Mouse (Mus musculus): ENCODE measurements at regions not wholly inside any gene's neighbourhood (a gene's known extent, or its start where the extent isn't known, plus 50 kb on each side); places are given as distances from the start of the nearest gene placed in this dataset.
"Not testable (repeated sequence)": the region's sequence is repeated elsewhere in the genome, so short reads cannot be mapped to it uniquely, and the experiment has no call there.

DNA sequence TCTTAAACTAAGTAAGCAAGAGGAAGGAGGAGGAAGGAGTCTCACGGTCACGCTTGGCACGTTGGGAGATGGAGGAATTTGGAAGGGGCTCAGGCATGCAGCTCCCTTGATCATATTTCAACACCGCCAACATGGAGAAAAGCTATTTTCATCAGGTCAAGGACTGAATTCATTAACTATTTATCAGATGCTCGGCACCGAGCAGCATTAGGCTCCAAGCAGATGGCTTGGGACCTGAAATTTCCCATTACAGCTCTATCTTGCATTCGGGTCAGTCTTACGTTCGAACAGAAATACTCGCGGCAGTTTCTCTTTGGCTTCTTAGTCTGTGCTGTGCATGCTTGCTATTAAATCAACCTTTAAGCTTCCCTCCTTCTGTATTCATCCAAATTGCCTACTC, 278.7 kb downstream of the Plod2 start:
- Histone ChIP-seq H3K27ac (ENCODE audit: low read depth, low read length) (no peak overlapping the region), H3K27me3 (replicated peaks; ENCODE audit: control insufficient read depth, insufficient read depth, low read length) (no peaks in the 10 kb centered on the region), H3K9me3 (ENCODE audit: control insufficient read depth) (no peaks in the 10 kb centered on the region), H3K9ac (ENCODE audit: low read depth, low read length) (no peak overlapping the region), H3K4me2 (replicated peaks; ENCODE audit: low read depth) (no peak overlapping the region), H3K4me1 (replicated peaks; ENCODE audit: control insufficient read depth, insufficient read depth, low read length) (no peaks in the 10 kb centered on the region), H3K4me3 (ENCODE audit: low read depth, low read length) (no peak overlapping the region), H3K36me3 (ENCODE audit: control insufficient read depth, insufficient read depth) (no peaks in the 10 kb centered on the region)
- no peak for ATAC-seq
- 77% methylated on average over 11 of the region's 11 CpGs for WGBS
- no peak for TF ChIP-seq CTCF (IDR thresholded peaks at IDR 0.05; ENCODE audit: low read depth)

DNA sequence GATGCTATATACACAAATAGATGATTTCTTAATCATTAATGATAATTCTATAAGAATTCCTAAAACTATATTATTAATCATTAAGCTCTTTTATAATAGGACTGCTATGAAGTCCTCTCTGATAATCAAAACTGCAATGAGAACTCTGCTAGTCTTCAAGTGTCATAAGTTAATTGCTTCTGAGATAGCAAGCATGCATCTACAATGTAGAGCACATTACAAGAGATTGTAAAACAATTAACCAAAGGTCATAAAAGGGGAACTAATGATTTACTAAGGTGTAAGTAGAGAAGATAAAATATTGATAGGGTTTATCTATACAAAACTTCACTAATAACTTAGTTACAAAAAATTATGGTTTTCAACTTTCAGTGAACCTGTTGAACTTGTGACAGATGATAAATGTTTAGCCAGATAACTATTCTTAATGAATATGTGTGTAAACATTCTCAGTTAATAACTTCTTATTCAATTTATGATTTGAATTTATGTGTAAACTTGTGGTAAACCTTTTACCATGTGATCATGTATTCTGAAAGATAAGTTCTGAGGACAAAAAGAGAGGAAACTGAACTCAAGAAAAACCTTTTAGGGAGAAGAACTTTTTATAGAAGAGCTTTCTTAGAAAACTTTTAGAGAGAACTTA, 284.8 kb downstream of the Plod2 start:
- Histone ChIP-seq H3K27ac (ENCODE audit: low read depth, low read length) (no peak overlapping the region), H3K4me3 (ENCODE audit: low read depth, low read length) (no peak overlapping the region), H3K9ac (ENCODE audit: low read depth, low read length) (no peak overlapping the region), H3K4me2 (replicated peaks; ENCODE audit: low read depth) (no peak overlapping the region), H3K27me3 (replicated peaks; ENCODE audit: control insufficient read depth, insufficient read depth, low read length) (no peaks in the 10 kb centered on the region), H3K36me3 (ENCODE audit: control insufficient read depth, insufficient read depth) (no peaks in the 10 kb centered on the region), H3K9me3 (ENCODE audit: control insufficient read depth) (no peaks in the 10 kb centered on the region), H3K4me1 (replicated peaks; ENCODE audit: control insufficient read depth, insufficient read depth, low read length) (no peaks in the 10 kb centered on the region)
- no peak for TF ChIP-seq CTCF (IDR thresholded peaks at IDR 0.05; ENCODE audit: low read depth)
- ATAC-seq, result peak; percentile 64

- H3K36me3 ChIP-seq (ENCODE audit: control insufficient read depth, insufficient read depth); H3K27ac ChIP-seq (ENCODE audit: low read depth, low read length); H3K4me1 ChIP-seq (replicated peaks; ENCODE audit: control insufficient read depth, insufficient read depth, low read length); H3K9me3 ChIP-seq (ENCODE audit: control insufficient read depth); H3K4me2 ChIP-seq (replicated peaks; ENCODE audit: low read depth); H3K27me3 ChIP-seq (replicated peaks; ENCODE audit: control insufficient read depth, insufficient read depth, low read length); ATAC-seq; H3K9ac ChIP-seq (ENCODE audit: low read depth, low read length); H3K4me3 ChIP-seq (ENCODE audit: low read depth, low read length): not testable (repeated sequence)
- WGBS, result 92% methylated on average over 2 of the region's 2 CpGs
Measured at GRCm38 (mm10) chr9:92836156-92836555, 294.1 kb downstream of the Plod2 start.

GRCm38 (mm10) chr9:92856410-92857083, 314.5 kb downstream of the Plod2 start:
- Histone ChIP-seq H3K4me2 (replicated peaks; ENCODE audit: low read depth) (no peak overlapping the region), H3K27ac (ENCODE audit: low read depth, low read length) (no peak overlapping the region), H3K4me3 (ENCODE audit: low read depth, low read length) (no peak overlapping the region), H3K4me1 (replicated peaks; ENCODE audit: control insufficient read depth, insufficient read depth, low read length) (no peaks in the 10 kb centered on the region), H3K9ac (ENCODE audit: low read depth, low read length) (no peak overlapping the region), H3K36me3 (ENCODE audit: control insufficient read depth, insufficient read depth) (no peaks in the 10 kb centered on the region), H3K27me3 (replicated peaks; ENCODE audit: control insufficient read depth, insufficient read depth, low read length) (no peaks in the 10 kb centered on the region), H3K9me3 (ENCODE audit: control insufficient read depth) (no peaks in the 10 kb centered on the region)
- TF ChIP-seq CTCF (IDR thresholded peaks at IDR 0.05; ENCODE audit: low read depth), result no peak
- ATAC-seq, result 0 out of 2 replicates have a peak, but pooled peaks have one; percentile 41
- WGBS, result 46% methylated on average over 7 of the region's 7 CpGs

DNA sequence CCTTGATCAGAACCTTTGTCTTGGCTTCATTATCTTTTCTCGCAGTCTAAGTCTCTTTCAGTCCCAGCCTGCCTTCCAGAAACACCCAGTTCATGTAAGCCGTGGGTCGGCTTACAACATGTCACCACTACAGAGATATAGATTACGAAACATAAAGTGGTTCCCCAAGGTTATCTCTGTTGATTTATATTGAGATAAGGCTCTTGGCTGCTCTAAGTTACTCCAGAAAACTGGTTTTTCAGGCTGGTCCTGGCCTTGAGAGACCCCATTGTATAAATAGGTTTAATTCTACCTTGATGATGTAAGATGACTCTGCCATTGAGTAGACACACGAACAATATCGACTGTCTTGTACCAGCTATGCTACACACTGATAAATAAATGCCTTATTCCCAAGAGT, 323.8 kb downstream of the Plod2 start:
- no peak overlapping the region for H3K4me3 ChIP-seq (ENCODE audit: low read depth, low read length)
- H3K9me3 ChIP-seq (ENCODE audit: control insufficient read depth), result no peaks in the 10 kb centered on the region
- H3K4me2 ChIP-seq (replicated peaks; ENCODE audit: low read depth), result no peak overlapping the region
- no peaks in the 10 kb centered on the region for H3K36me3 ChIP-seq (ENCODE audit: control insufficient read depth, insufficient read depth)
- no peak overlapping the region for H3K9ac ChIP-seq (ENCODE audit: low read depth, low read length)
- peak; percentile 69 for ATAC-seq
- TF ChIP-seq CTCF (IDR thresholded peaks at IDR 0.05; ENCODE audit: low read depth), result no peak
- H3K27me3 ChIP-seq (replicated peaks; ENCODE audit: control insufficient read depth, insufficient read depth, low read length), result no peaks in the 10 kb centered on the region
- H3K4me1 ChIP-seq (replicated peaks; ENCODE audit: control insufficient read depth, insufficient read depth, low read length), result no peaks in the 10 kb centered on the region
- no peak overlapping the region for H3K27ac ChIP-seq (ENCODE audit: low read depth, low read length)
- WGBS, result 41% methylated on average over 6 of the region's 6 CpGs

- Histone ChIP-seq H3K9me3 (ENCODE audit: control insufficient read depth) (no peaks in the 10 kb centered on the region), H3K36me3 (ENCODE audit: control insufficient read depth, insufficient read depth) (no peaks in the 10 kb centered on the region), H3K4me3 (ENCODE audit: low read depth, low read length) (no peak overlapping the region), H3K27me3 (replicated peaks; ENCODE audit: control insufficient read depth, insufficient read depth, low read length) (no peaks in the 10 kb centered on the region), H3K4me2 (replicated peaks; ENCODE audit: low read depth) (no peak overlapping the region), H3K27ac (ENCODE audit: low read depth, low read length) (no peak overlapping the region), H3K4me1 (replicated peaks; ENCODE audit: control insufficient read depth, insufficient read depth, low read length) (0 out of 2 replicates have a peak, but pooled peaks cover 2% of the 10 kb centered on the region), H3K9ac (ENCODE audit: low read depth, low read length) (no peak overlapping the region)
- WGBS, result 32% methylated on average over 4 of the region's 4 CpGs
- peak; percentile 86 for TF ChIP-seq CTCF (IDR thresholded peaks at IDR 0.05; ENCODE audit: low read depth)
- no peak for ATAC-seq
Measured at GRCm38 (mm10) chr9:92878589-92878988, 336.6 kb downstream of the Plod2 start.

Measured in intestine, postnatal 0 days (tissue).